Mouse (Mus musculus): ENCODE data around the gene Ttc22. TPM values are rescaled to one million over a fixed set of nuclear protein-coding genes. Genes with fewer than 3 reads are reported as not detected.
A peak's percentile ranks its signal among the peaks of the same experiment; 100 is the strongest.

Ttc22 gene
- 0.04 and 0.22 TPM in 2 replicates for polyA plus RNA-seq (2015; fragmentation: Nextera tagmentation; extraction: Ambion mirVana)

- Histone ChIP-seq H3K4me2 (ENCODE audit: low read depth, low read length) (0 out of 2 replicates have a peak within 1 kb of the TSS, but pooled peaks have one; percentile 20), H3K27ac (ENCODE audit: low read length) (no peak within 1 kb of the TSS), H3K27me3 (ENCODE audit: control insufficient read depth, insufficient read depth, low read depth, low read length) (peaks cover 34% of the 10 kb centered on the region)
Observed at GRCm38 (mm10) chr4:106622030-106622493, at the start of gene Ttc22. Gene Ttc22, plus strand, starts transcription at chr4:106622432.

GRCm38 (mm10) chr4:106575022-106575421 is 47.2 kb upstream of the Ttc22 start:
- Histone ChIP-seq H3K27ac (ENCODE audit: low read length) (no peak overlapping the region), H3K9me3 (replicated peaks; ENCODE audit: control insufficient read depth, low read length) (no peaks in the 10 kb centered on the region), H3K4me1 (ENCODE audit: control insufficient read depth, low read depth, low read length) (no peaks in the 10 kb centered on the region; the same call in 1 of the 2 replicates), H3K4me3 (ENCODE audit: low read depth, low read length) (no peak overlapping the region), H3K36me3 (ENCODE audit: control insufficient read depth, insufficient read depth) (peaks cover 21% of the 10 kb centered on the region), H3K27me3 (ENCODE audit: control insufficient read depth, insufficient read depth, low read depth, low read length) (no peaks in the 10 kb centered on the region), H3K9ac (ENCODE audit: low read depth, low read length) (no peak overlapping the region), H3K4me2 (ENCODE audit: low read depth, low read length) (no peak overlapping the region)
- WGBS (ENCODE audit: insufficient replicate concordance), result 76% methylated on average over 8 of the region's 8 CpGs
- no peak for ATAC-seq (ENCODE audit: low read depth)

More at GRCm38 (mm10) chr4:106622030-106622493, at the start of gene Ttc22:
- H3K4me3 ChIP-seq (ENCODE audit: low read depth, low read length), result no peak within 1 kb of the TSS
- H3K4me1 ChIP-seq (ENCODE audit: control insufficient read depth, low read depth, low read length), result peaks cover 7% of the 10 kb centered on the region
- H3K9me3 ChIP-seq (replicated peaks; ENCODE audit: control insufficient read depth, low read length), result no peaks in the 10 kb centered on the region
- H3K36me3 ChIP-seq (ENCODE audit: control insufficient read depth, insufficient read depth), result no peaks in the 10 kb centered on the region
- 0 out of 2 replicates have a peak, but pooled peaks have one; percentile 16 for ATAC-seq (ENCODE audit: low read depth)
- 19% methylated on average over 16 of the region's 16 CpGs for WGBS (ENCODE audit: insufficient replicate concordance)
- no peak within 1 kb of the TSS for H3K9ac ChIP-seq (ENCODE audit: low read depth, low read length)

- no peak overlapping the region for H3K27ac ChIP-seq (ENCODE audit: low read length)
- no peak overlapping the region for H3K9ac ChIP-seq (ENCODE audit: low read depth, low read length)
- H3K9me3 ChIP-seq (replicated peaks; ENCODE audit: control insufficient read depth, low read length), result no peaks in the 10 kb centered on the region
- peaks cover 23% of the 10 kb centered on the region for H3K4me1 ChIP-seq (ENCODE audit: control insufficient read depth, low read depth, low read length)
- 80% methylated on average over 7 of the region's 7 CpGs for WGBS (ENCODE audit: insufficient replicate concordance)
- H3K4me3 ChIP-seq (ENCODE audit: low read depth, low read length), result no peak overlapping the region
- H3K36me3 ChIP-seq (ENCODE audit: control insufficient read depth, insufficient read depth), result peaks cover 21% of the 10 kb centered on the region
- ATAC-seq (ENCODE audit: low read depth), result no peak
- H3K27me3 ChIP-seq (ENCODE audit: control insufficient read depth, insufficient read depth, low read depth, low read length), result no peaks in the 10 kb centered on the region
- H3K4me2 ChIP-seq (ENCODE audit: low read depth, low read length), result no peak overlapping the region
Observed at GRCm38 (mm10) chr4:106577511-106577910, 44.7 kb upstream of the Ttc22 start.

- Histone ChIP-seq H3K9ac (ENCODE audit: low read depth, low read length) (no peak overlapping the region), H3K4me2 (ENCODE audit: low read depth, low read length) (peak overlapping the region; percentile 61), H3K9me3 (replicated peaks; ENCODE audit: control insufficient read depth, low read length) (no peaks in the 10 kb centered on the region), H3K4me1 (ENCODE audit: control insufficient read depth, low read depth, low read length) (peaks cover 46% of the 10 kb centered on the region), H3K27me3 (ENCODE audit: control insufficient read depth, insufficient read depth, low read depth, low read length) (no peaks in the 10 kb centered on the region), H3K4me3 (ENCODE audit: low read depth, low read length) (no peak overlapping the region), H3K27ac (ENCODE audit: low read length) (peak overlapping the region; percentile 99), H3K36me3 (ENCODE audit: control insufficient read depth, insufficient read depth) (peaks cover 22% of the 10 kb centered on the region)
- peak; percentile 10 for ATAC-seq (ENCODE audit: low read depth)
- 62% methylated on average over 14 of the region's 14 CpGs for WGBS (ENCODE audit: insufficient replicate concordance)
Observed at GRCm38 (mm10) chr4:106581176-106581864, 40.9 kb upstream of the Ttc22 start.

- H3K9ac ChIP-seq (ENCODE audit: low read depth, low read length), result peak overlapping the region; percentile 59
- H3K36me3 ChIP-seq (ENCODE audit: control insufficient read depth, insufficient read depth), result peaks cover 27% of the 10 kb centered on the region
- H3K9me3 ChIP-seq (replicated peaks; ENCODE audit: control insufficient read depth, low read length), result no peaks in the 10 kb centered on the region
- peaks cover 46% of the 10 kb centered on the region for H3K4me1 ChIP-seq (ENCODE audit: control insufficient read depth, low read depth, low read length)
- no peak for ATAC-seq (ENCODE audit: low read depth)
- H3K4me2 ChIP-seq (ENCODE audit: low read depth, low read length), result peak overlapping the region; percentile 61
- no peaks in the 10 kb centered on the region for H3K27me3 ChIP-seq (ENCODE audit: control insufficient read depth, insufficient read depth, low read depth, low read length)
- peak overlapping the region; percentile 99 for H3K27ac ChIP-seq (ENCODE audit: low read length)
- H3K4me3 ChIP-seq (ENCODE audit: low read depth, low read length), result peak overlapping the region; percentile 42
- 73% methylated on average over 15 of the region's 15 CpGs for WGBS (ENCODE audit: insufficient replicate concordance)
Observed at GRCm38 (mm10) chr4:106581865-106582204, 40.4 kb upstream of the Ttc22 start.

GRCm38 (mm10) chr4:106582428-106583153 is 39.6 kb upstream of the Ttc22 start:
- peaks cover 33% of the 10 kb centered on the region for H3K36me3 ChIP-seq (ENCODE audit: control insufficient read depth, insufficient read depth)
- peaks cover 46% of the 10 kb centered on the region for H3K4me1 ChIP-seq (ENCODE audit: control insufficient read depth, low read depth, low read length)
- H3K27ac ChIP-seq (ENCODE audit: low read length), result peak overlapping the region; percentile 99
- H3K9me3 ChIP-seq (replicated peaks; ENCODE audit: control insufficient read depth, low read length), result no peaks in the 10 kb centered on the region
- peak overlapping the region; percentile 59 for H3K9ac ChIP-seq (ENCODE audit: low read depth, low read length)
- peak overlapping the region; percentile 61 for H3K4me2 ChIP-seq (ENCODE audit: low read depth, low read length)
- WGBS (ENCODE audit: insufficient replicate concordance), result 38% methylated on average over 12 of the region's 12 CpGs
- H3K27me3 ChIP-seq (ENCODE audit: control insufficient read depth, insufficient read depth, low read depth, low read length), result no peaks in the 10 kb centered on the region
- H3K4me3 ChIP-seq (ENCODE audit: low read depth, low read length), result peak overlapping the region; percentile 42
- ATAC-seq (ENCODE audit: low read depth), result peak; percentile 90

- peaks cover 46% of the 10 kb centered on the region for H3K4me1 ChIP-seq (ENCODE audit: control insufficient read depth, low read depth, low read length)
- no peaks in the 10 kb centered on the region for H3K9me3 ChIP-seq (replicated peaks; ENCODE audit: control insufficient read depth, low read length)
- H3K4me2 ChIP-seq (ENCODE audit: low read depth, low read length), result no peak overlapping the region
- peak overlapping the region; percentile 52; the same call in 1 of the 2 replicates for H3K27ac ChIP-seq (ENCODE audit: low read length)
- no peak overlapping the region for H3K9ac ChIP-seq (ENCODE audit: low read depth, low read length)
- no peak for ATAC-seq (ENCODE audit: low read depth)
- no peaks in the 10 kb centered on the region for H3K27me3 ChIP-seq (ENCODE audit: control insufficient read depth, insufficient read depth, low read depth, low read length)
- H3K4me3 ChIP-seq (ENCODE audit: low read depth, low read length), result no peak overlapping the region
- WGBS (ENCODE audit: insufficient replicate concordance), result 79% methylated on average over 4 of the region's 4 CpGs
- H3K36me3 ChIP-seq (ENCODE audit: control insufficient read depth, insufficient read depth), result peaks cover 28% of the 10 kb centered on the region
Observed at GRCm38 (mm10) chr4:106584665-106585064, 37.6 kb upstream of the Ttc22 start.

- H3K4me1 ChIP-seq (ENCODE audit: control insufficient read depth, low read depth, low read length), result peaks cover 27% of the 10 kb centered on the region
- WGBS (ENCODE audit: insufficient replicate concordance), result 76% methylated on average over 6 of the region's 6 CpGs
- no peaks in the 10 kb centered on the region for H3K9me3 ChIP-seq (replicated peaks; ENCODE audit: control insufficient read depth, low read length)
- H3K9ac ChIP-seq (ENCODE audit: low read depth, low read length), result no peak overlapping the region
- no peak overlapping the region for H3K4me2 ChIP-seq (ENCODE audit: low read depth, low read length)
- H3K27me3 ChIP-seq (ENCODE audit: control insufficient read depth, insufficient read depth, low read depth, low read length), result no peaks in the 10 kb centered on the region
- H3K27ac ChIP-seq (ENCODE audit: low read length), result no peak overlapping the region
- peaks cover 25% of the 10 kb centered on the region for H3K36me3 ChIP-seq (ENCODE audit: control insufficient read depth, insufficient read depth)
- no peak overlapping the region for H3K4me3 ChIP-seq (ENCODE audit: low read depth, low read length)
- ATAC-seq (ENCODE audit: low read depth), result no peak
Observed at GRCm38 (mm10) chr4:106587075-106587474, 35.2 kb upstream of the Ttc22 start.

GRCm38 (mm10) chr4:106590142-106590541 is 32.1 kb upstream of the Ttc22 start:
- H3K36me3 ChIP-seq (ENCODE audit: control insufficient read depth, insufficient read depth), result peaks cover 25% of the 10 kb centered on the region
- H3K27ac ChIP-seq (ENCODE audit: low read length), result no peak overlapping the region
- H3K4me3 ChIP-seq (ENCODE audit: low read depth, low read length), result no peak overlapping the region
- peak; percentile 11; the same call in 1 of the 2 replicates for ATAC-seq (ENCODE audit: low read depth)
- H3K4me1 ChIP-seq (ENCODE audit: control insufficient read depth, low read depth, low read length), result no peaks in the 10 kb centered on the region
- H3K9me3 ChIP-seq (replicated peaks; ENCODE audit: control insufficient read depth, low read length), result no peaks in the 10 kb centered on the region
- WGBS (ENCODE audit: insufficient replicate concordance), result 60% methylated on average over 9 of the region's 9 CpGs
- H3K27me3 ChIP-seq (ENCODE audit: control insufficient read depth, insufficient read depth, low read depth, low read length), result no peaks in the 10 kb centered on the region
- H3K9ac ChIP-seq (ENCODE audit: low read depth, low read length), result no peak overlapping the region
- H3K4me2 ChIP-seq (ENCODE audit: low read depth, low read length), result no peak overlapping the region
